Mouse (Mus musculus): ENCODE results near the gene Ntm.

Ntm gene

GRCm38 (mm10) chr9:29887924-29888323 is 75.0 kb downstream of the Ntm start:
- no peak for DNase-seq (ENCODE audit: low read depth in 2 of 2, low spot score in 2 of 2)

GRCm38 (mm10) chr9:29884062-29884461 is 78.9 kb downstream of the Ntm start:
- DNase-seq (ENCODE audit: low read depth in 2 of 2, low spot score in 2 of 2), result no peak

DNA sequence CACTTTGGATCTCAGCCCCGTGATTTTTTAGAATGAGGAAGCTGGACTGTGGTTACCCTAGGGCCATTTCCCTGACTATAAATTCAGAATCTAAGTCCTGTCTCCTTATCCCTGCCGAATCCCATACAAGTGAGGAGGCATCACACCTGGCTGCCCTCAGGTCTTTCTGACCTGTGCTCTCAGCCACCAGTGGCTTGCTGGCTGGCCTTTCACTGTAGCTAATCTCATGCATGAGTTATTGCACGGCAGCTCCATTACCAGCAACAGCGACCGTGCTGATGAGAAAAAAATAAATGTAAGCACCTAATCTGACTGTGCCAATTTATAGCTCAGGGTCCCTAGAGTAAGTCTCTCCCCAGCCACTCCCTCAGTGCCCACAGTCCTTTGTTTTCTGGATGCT is 81.3 kb downstream of the Ntm start:
- DNase-seq (ENCODE audit: low read depth in 2 of 2, low spot score in 2 of 2), result no peak

DNA sequence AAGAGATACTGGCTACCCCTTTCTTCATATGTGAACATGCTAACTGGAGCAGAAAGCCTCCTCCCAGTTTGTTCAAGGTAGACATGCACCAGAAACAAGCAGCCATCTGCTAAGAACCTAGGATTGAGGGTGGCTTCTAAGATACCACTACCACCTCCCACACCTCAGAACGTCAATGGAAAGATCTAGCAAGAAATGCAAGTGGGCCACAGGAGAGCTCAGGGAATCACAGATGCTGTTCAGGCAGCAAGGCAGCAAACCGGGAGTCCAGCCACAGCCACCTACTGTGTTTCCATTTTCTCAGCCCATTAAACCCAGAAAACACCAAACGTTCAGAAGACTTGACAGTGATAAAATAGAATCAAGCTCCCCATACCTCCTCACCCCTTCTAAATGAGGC is 85.4 kb downstream of the Ntm start:
- DNase-seq (ENCODE audit: low read depth in 2 of 2, low spot score in 2 of 2), result no peak

DNA sequence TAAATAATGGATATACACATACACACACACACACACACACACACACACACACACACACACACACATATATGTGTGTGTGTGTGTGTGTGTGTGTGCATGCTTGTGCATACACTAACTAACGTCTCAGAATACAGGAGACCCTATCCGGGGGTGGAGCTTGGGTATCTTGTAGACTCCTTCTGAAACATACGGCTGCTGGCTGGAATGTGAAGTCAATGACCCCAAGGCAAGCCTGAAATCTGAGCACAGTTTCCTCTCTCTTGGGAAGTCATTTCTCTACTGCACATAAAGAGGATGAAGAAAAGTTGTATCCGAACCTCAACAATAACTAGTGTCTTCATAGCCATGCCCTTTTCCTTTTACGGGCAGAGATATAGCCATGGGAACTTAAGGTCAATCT is 95.2 kb downstream of the Ntm start:
- no peak for DNase-seq (ENCODE audit: low read depth in 2 of 2, low spot score in 2 of 2)

DNA sequence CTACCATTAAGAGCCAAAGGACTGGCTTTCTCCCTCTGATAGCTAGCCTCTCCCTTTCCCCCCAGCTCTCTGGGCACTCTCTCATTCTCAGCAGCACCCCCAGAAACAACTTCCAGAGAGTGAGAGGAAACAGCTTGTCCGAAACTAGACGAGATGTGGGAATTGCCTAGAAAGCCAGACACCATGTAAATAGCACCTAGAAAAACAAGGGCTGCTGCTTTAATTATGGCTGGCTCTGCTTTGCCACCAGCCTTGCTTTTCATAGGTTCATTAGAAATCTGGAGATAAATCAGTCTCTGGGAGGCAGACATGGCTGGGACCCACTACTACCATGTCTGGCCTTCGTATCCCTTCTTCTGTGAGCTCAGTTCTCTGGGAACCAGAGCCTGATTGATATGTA is 96.1 kb downstream of the Ntm start:
- no peak for DNase-seq (ENCODE audit: low read depth in 2 of 2, low spot score in 2 of 2)

DNA sequence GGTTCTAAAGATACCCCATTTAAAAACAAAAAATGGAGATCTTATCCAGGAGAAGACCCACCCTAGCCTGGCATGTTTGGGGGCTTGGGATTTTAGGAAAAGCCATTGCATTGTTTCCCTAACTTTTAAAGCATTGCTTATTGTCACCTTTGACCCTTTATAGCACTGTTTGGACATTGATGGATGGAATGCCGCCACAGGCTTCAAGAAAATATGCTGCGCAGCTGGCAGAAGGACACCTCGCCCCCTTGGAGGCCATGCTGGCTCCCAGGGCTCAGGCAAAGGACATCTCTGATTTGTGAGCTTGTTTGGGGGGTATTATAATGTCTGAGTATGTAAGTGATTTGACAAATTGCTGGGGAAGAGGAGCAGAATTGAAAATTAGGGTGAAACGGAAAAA is 96.8 kb downstream of the Ntm start:
- no peak for DNase-seq (ENCODE audit: low read depth in 2 of 2, low spot score in 2 of 2)

GRCm38 (mm10) chr9:29865502-29865901 is 97.4 kb downstream of the Ntm start:
- DNase-seq (ENCODE audit: low read depth in 2 of 2, low spot score in 2 of 2), result no peak

- no peak for DNase-seq (ENCODE audit: low read depth in 2 of 2, low spot score in 2 of 2)
Measured at GRCm38 (mm10) chr9:29864886-29865285, 98.1 kb downstream of the Ntm start.

GRCm38 (mm10) chr9:29862408-29862807 is 100.5 kb downstream of the Ntm start:
- no peak for DNase-seq (ENCODE audit: low read depth in 2 of 2, low spot score in 2 of 2)

GRCm38 (mm10) chr9:29859256-29860048 is 103.5 kb downstream of the Ntm start:
- no peak for DNase-seq (ENCODE audit: low read depth in 2 of 2, low spot score in 2 of 2)

GRCm38 (mm10) chr9:29848735-29849455 is 114.0 kb downstream of the Ntm start:
- no peak for DNase-seq (ENCODE audit: low read depth in 2 of 2, low spot score in 2 of 2)

GRCm38 (mm10) chr9:29837344-29837743 is 125.6 kb downstream of the Ntm start:
- DNase-seq (ENCODE audit: low read depth in 2 of 2, low spot score in 2 of 2), result no peak

DNA sequence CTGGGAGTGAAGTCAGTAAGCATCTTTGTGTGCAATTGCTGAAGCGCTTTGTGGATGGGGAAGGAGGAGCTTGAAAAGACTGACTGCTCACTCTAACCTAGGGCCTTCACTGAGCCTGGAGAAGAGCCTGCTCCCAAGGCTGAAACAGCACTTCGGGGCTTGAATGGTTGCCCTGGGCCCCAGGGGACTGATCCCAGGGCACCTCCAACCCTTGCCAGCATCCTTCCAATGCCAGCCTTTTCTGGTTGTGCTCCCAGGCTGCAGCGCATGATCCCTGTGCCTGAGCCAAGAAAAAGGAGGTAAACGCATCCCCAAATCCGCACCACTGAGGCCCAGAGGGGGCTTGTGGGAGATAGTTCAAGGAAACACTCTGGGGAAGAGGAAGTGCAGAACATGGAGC is 128.0 kb downstream of the Ntm start:
- DNase-seq (ENCODE audit: low read depth in 2 of 2, low spot score in 2 of 2), result no peak

DNA sequence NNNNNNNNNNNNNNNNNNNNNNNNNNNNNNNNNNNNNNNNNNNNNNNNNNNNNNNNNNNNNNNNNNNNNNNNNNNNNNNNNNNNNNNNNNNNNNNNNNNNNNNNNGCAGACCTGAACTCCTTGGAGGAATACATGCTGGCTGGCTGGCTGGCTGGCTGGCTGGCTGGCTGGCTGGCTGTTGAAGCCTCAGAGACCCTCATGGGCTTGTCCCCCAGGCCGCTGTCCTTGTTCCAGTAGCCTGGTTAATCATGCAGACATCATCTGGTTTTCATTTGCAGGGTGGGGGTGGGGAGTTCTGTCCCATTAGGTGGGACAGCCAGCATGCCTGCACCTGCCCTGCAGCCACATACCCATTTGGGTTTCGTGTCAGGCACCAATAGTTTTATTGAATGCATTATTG is 129.2 kb downstream of the Ntm start:
- DNase-seq (ENCODE audit: low read depth in 2 of 2, low spot score in 2 of 2), result no peak

DNA sequence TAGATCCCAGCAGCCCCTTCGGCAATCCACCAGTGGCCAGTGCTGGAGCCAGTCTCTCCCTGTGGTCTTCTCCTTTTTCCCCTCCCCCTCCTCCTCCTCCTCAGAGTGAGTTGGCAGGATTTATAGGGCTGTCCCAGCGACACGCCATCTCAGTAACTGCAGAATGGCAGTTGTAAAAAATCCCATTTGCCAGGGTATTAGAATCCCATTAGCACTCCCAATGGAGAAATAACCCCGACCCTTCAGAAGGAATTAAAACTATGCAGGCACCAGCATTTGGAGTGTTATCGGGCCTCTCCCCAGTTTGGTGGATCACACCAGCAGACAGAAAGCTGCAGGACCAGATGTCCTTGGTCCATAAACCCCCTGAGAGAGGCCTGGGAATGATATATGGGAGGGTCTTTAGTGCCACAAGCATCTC is 135.7 kb downstream of the Ntm start:
- DNase-seq (ENCODE audit: low read depth in 2 of 2, low spot score in 2 of 2), result no peak

DNA sequence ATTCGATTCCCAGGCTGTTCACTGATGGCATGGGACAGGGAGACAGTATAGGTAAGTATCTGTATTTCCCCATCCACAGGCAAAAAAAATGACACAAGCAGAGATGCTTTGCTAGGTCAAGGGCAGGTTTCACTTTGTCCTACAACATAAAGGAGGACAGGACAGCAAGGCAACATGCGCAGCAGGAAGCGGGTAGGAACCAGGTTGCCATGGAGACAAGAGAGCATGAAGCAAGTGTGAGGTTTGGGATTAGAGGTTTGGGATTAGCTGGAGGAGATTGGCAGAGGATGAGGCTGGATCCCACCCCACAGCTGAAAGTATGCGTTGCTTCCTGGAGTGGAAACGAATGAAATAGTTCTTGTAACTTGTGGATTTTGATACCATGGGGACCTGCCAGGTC is 137.7 kb downstream of the Ntm start:
- no peak for DNase-seq (ENCODE audit: low read depth in 2 of 2, low spot score in 2 of 2)

DNA sequence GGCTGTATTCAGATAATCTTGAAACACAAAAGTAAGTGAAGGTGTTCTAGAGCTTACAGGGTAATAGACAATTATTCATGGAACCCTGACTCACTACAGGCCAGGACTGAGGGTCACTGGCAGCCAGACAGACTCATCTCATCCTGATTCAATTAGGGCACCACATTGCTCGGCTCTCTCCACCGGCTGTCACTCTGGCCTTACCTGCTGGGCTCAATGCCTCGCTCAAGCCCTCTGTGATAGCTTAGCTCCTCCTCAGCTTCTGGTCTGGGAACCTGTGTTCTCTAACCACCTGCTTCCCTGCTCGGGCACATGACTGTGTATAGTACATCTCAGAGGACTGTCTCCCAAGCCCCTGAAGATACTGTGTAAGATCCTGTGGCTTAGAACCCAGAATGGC is 139.2 kb downstream of the Ntm start:
- no peak for DNase-seq (ENCODE audit: low read depth in 2 of 2, low spot score in 2 of 2)

- DNase-seq (ENCODE audit: low read depth in 2 of 2, low spot score in 2 of 2), result no peak
Measured at GRCm38 (mm10) chr9:29812685-29813084, 150.3 kb downstream of the Ntm start.

- no peak for DNase-seq (ENCODE audit: low read depth in 2 of 2, low spot score in 2 of 2)
Measured at GRCm38 (mm10) chr9:29806790-29807189, 156.2 kb downstream of the Ntm start.

GRCm38 (mm10) chr9:29804483-29804882 is 158.5 kb downstream of the Ntm start:
- DNase-seq (ENCODE audit: low read depth in 2 of 2, low spot score in 2 of 2), result no peak

GRCm38 (mm10) chr9:29803738-29804285 is 159.1 kb downstream of the Ntm start:
- DNase-seq (ENCODE audit: low read depth in 2 of 2, low spot score in 2 of 2), result no peak
